ENCODE assay signal across 8 mouse cellular contexts in genomic region chr8:70540507-70541071, GRCm38 (mm10). TPM values are rescaled to one million over a fixed set of nuclear protein-coding genes. Genes with fewer than 3 reads are reported as not detected.
DNase-seq lines count a peak whose midpoint lies in the region; ATAC-seq and TF ChIP-seq lines count a peak whose summit lies in the region.

No protein-coding gene starts in this region.

- peak overlapping the region; percentile 83 for H3K9ac ChIP-seq in heart, adult 2 months (ENCODE audit: low read depth, low read length)
- H3K9ac ChIP-seq in embryonic facial prominence, embryonic 15.5 days = peak overlapping the region; percentile 90
- H3K9ac ChIP-seq in intestine, embryonic 15.5 days = peak overlapping the region; percentile 87

- 18% methylated on average over 7 of the region's 7 CpGs for WGBS in heart, adult 2 months
- 30% methylated on average over 7 of the region's 7 CpGs for WGBS in embryonic facial prominence, embryonic 15.5 days
- WGBS in intestine, embryonic 15.5 days = 35% methylated on average over 7 of the region's 7 CpGs
- 14% methylated on average over 7 of the region's 7 CpGs for WGBS in macrophage (ENCODE audit: missing documents)

- H3K27ac ChIP-seq in heart, adult 2 months = peak overlapping the region; percentile 93
- H3K27ac ChIP-seq in embryonic facial prominence, embryonic 15.5 days (replicated peaks) = peak overlapping the region; percentile 49; the same call in 1 of the 2 replicates
- H3K27ac ChIP-seq in intestine, embryonic 15.5 days = peak overlapping the region; percentile 54
- H3K27ac ChIP-seq in macrophage = peak overlapping the region; percentile 92

- H3K79me2 ChIP-seq in heart, adult 2 months (replicated peaks; ENCODE audit: control insufficient read depth, insufficient read depth, low read length) = peaks cover 3% of the 10 kb centered on the region
- H3K79me2 ChIP-seq in macrophage (ENCODE audit: inconsistent target) = peaks cover 57% of the 10 kb centered on the region

- no peaks in the 10 kb centered on the region for H3K9me3 ChIP-seq in embryonic facial prominence, embryonic 15.5 days (replicated peaks)
- H3K9me3 ChIP-seq in intestine, embryonic 15.5 days = no peaks in the 10 kb centered on the region

- no peak for DNase-seq in heart, adult 2 months
- no peak for DNase-seq in heart, postnatal 25 days (ENCODE audit: low spot score)
- no peak for DNase-seq in c-Kit-positive CD71-positive TER-119-positive erythroid progenitor cells, embryonic 14.5 days (ENCODE audit: low spot score)
- DNase-seq in left cerebral cortex, postnatal 36 days (ENCODE audit: low spot score in 2 of 2) = no peak
- DNase-seq in thymus, postnatal 0 days (ENCODE audit: low spot score) = no peak

- ATAC-seq in embryonic facial prominence, embryonic 15.5 days (ENCODE audit: insufficient number of reproducible peaks, low FRiP score, low TSS enrichment, low read depth) = no peak
- no peak for ATAC-seq in intestine, embryonic 15.5 days

- no peak for TF ChIP-seq EP300 in heart, adult 2 months (IDR thresholded peaks at IDR 0.05; ENCODE audit: insufficient read depth, low read depth, low read length)

- H3K4me2 ChIP-seq in embryonic facial prominence, embryonic 15.5 days (replicated peaks) = peak overlapping the region; percentile 80
- H3K4me2 ChIP-seq in intestine, embryonic 15.5 days (replicated peaks) = peak overlapping the region; percentile 97

- H3K4me1 ChIP-seq in heart, adult 2 months (ENCODE audit: control insufficient read depth, insufficient read depth, low read length) = peaks cover 29% of the 10 kb centered on the region
- peaks cover 28% of the 10 kb centered on the region for H3K4me1 ChIP-seq in embryonic facial prominence, embryonic 15.5 days
- peaks cover 32% of the 10 kb centered on the region for H3K4me1 ChIP-seq in intestine, embryonic 15.5 days (replicated peaks)

- H3K36me3 ChIP-seq in heart, adult 2 months (ENCODE audit: control insufficient read depth, insufficient read depth, low read length) = no peaks in the 10 kb centered on the region; the same call in 1 of the 2 replicates
- peaks cover 19% of the 10 kb centered on the region for H3K36me3 ChIP-seq in embryonic facial prominence, embryonic 15.5 days
- 0 out of 2 replicates have a peak, but pooled peaks cover 3% of the 10 kb centered on the region for H3K36me3 ChIP-seq in intestine, embryonic 15.5 days
- H3K36me3 ChIP-seq in macrophage (ENCODE audit: inconsistent target) = no peaks in the 10 kb centered on the region

- TF ChIP-seq POLR2A in heart, adult 2 months (IDR thresholded peaks at IDR 0.05; ENCODE audit: insufficient read depth, low read depth, low read length) = no peak

- intact Hi-C loops in heart, adult 2 months (cut with DNase I) = loop anchor here (10.0 kb wide), 1 partner anchor 54 kb away; the partner anchor contains the start of gene Isyna1
- intact Hi-C loops in heart, postnatal 25 days (cut with DNase I) = loop anchor here (10.0 kb wide), 1 partner anchor 54 kb away; the partner anchor contains the start of gene Isyna1
- intact Hi-C loops in left cerebral cortex, postnatal 36 days (cut with DNase I) = no loop called here

- peak overlapping the region; percentile 85 for H3K4me3 ChIP-seq in heart, adult 2 months
- peak overlapping the region; percentile 91 for H3K4me3 ChIP-seq in embryonic facial prominence, embryonic 15.5 days (replicated peaks)
- H3K4me3 ChIP-seq in intestine, embryonic 15.5 days (replicated peaks) = peak overlapping the region; percentile 79
- H3K4me3 ChIP-seq in macrophage (ENCODE audit: inconsistent target) = peak overlapping the region; percentile 96

- H3K27me3 ChIP-seq in heart, adult 2 months (ENCODE audit: control insufficient read depth, insufficient read depth, low read length) = no peaks in the 10 kb centered on the region
- H3K27me3 ChIP-seq in embryonic facial prominence, embryonic 15.5 days = no peaks in the 10 kb centered on the region
- H3K27me3 ChIP-seq in intestine, embryonic 15.5 days (replicated peaks) = no peaks in the 10 kb centered on the region

- TF ChIP-seq CTCF in heart, adult 2 months (IDR thresholded peaks at IDR 0.05) = no peak

RNA-seq across cellular contexts. Expression of gene Ell, which starts 1.3 kb away (rescaled TPM):
- total RNA-seq in heart, adult 2 months (2021) = 10 to 100 TPM in 1 of 2 experiments, 1 to 10 TPM in 1; 9.6 to 12.0 TPM
- 12.7 and 13.8 TPM in 2 replicates for polyA plus RNA-seq in heart, adult 2 months (2012; rRNA removed)
- 10 to 100 TPM; 11.7 to 13.3 TPM for total RNA-seq in heart, postnatal 25 days (2021)
- polyA plus RNA-seq in embryonic facial prominence, embryonic 15.5 days (2015; fragmentation: Nextera tagmentation; extraction: Ambion mirVana) = 19.6 and 22.7 TPM in 2 replicates
- polyA plus RNA-seq in intestine, embryonic 15.5 days (2015; fragmentation: Nextera tagmentation; extraction: Ambion mirVana) = 15.9 TPM in 2 replicates
- 10 to 100 TPM in 25 of 26 experiments, 1 to 10 TPM in 1; 10.0 to 82.2 (median 37.5) TPM for total RNA-seq in macrophage (2018; cell fraction: chromatin; rRNA removed)
- 10 to 100 TPM in 24 of 26 experiments, 1 to 10 TPM in 2; 8.3 to 29.0 (median 18.3) TPM for total RNA-seq in macrophage (2018; cell fraction: cytosol; rRNA removed)
- 10 to 100 TPM; 10.8 to 65.2 (median 25.1) TPM for total RNA-seq in macrophage (2018; cell fraction: nucleus; rRNA removed)
- polyA plus RNA-seq in macrophage (2018) = 18.8 to 33.9 TPM (median 21.7 TPM) in 3 replicates
- total RNA-seq in left cerebral cortex, postnatal 36 days (2021) = 10 to 100 TPM; 19.1 to 20.7 TPM
- 13.5 and 14.2 TPM in 2 replicates for polyA plus RNA-seq in thymus, postnatal 0 days (2015; fragmentation: Nextera tagmentation; extraction: Ambion mirVana)

RNA-seq across cellular contexts. Expression of gene Kxd1, which starts 12.8 kb away (rescaled TPM):
- 10 to 100 TPM; 80.4 to 99.4 TPM for total RNA-seq in heart, adult 2 months (2021)
- polyA plus RNA-seq in heart, adult 2 months (2012; rRNA removed) = 111 and 121 TPM in 2 replicates
- 10 to 100 TPM; 73.6 to 76.6 TPM for total RNA-seq in heart, postnatal 25 days (2021)
- polyA plus RNA-seq in embryonic facial prominence, embryonic 15.5 days (2015; fragmentation: Nextera tagmentation; extraction: Ambion mirVana) = 57.7 and 59.1 TPM in 2 replicates
- polyA plus RNA-seq in intestine, embryonic 15.5 days (2015; fragmentation: Nextera tagmentation; extraction: Ambion mirVana) = 60.5 and 65.8 TPM in 2 replicates
- 10 to 100 TPM in 24 of 26 experiments, 1 to 10 TPM in 2; 8.3 to 50.5 (median 27.0) TPM for total RNA-seq in macrophage (2018; cell fraction: chromatin; rRNA removed)
- total RNA-seq in macrophage (2018; cell fraction: cytosol; rRNA removed) = 10 to 100 TPM; 46.2 to 87.2 (median 60.2) TPM
- total RNA-seq in macrophage (2018; cell fraction: nucleus; rRNA removed) = 10 to 100 TPM; 15.4 to 47.1 (median 25.6) TPM
- polyA plus RNA-seq in macrophage (2018) = 50.0 to 80.3 TPM (median 65.4 TPM) in 3 replicates
- 10 to 100 TPM; 45.0 to 49.7 TPM for total RNA-seq in left cerebral cortex, postnatal 36 days (2021)
- 66.8 and 68.6 TPM in 2 replicates for polyA plus RNA-seq in thymus, postnatal 0 days (2015; fragmentation: Nextera tagmentation; extraction: Ambion mirVana)

RNA-seq across cellular contexts. Expression of gene Fkbp8, which starts 13.1 kb away (rescaled TPM):
- total RNA-seq in heart, adult 2 months (2021) = 100 to 1,000 TPM; 116 to 135 TPM
- 179 and 201 TPM in 2 replicates for polyA plus RNA-seq in heart, adult 2 months (2012; rRNA removed)
- 100 to 1,000 TPM; 130 to 135 TPM for total RNA-seq in heart, postnatal 25 days (2021)
- polyA plus RNA-seq in embryonic facial prominence, embryonic 15.5 days (2015; fragmentation: Nextera tagmentation; extraction: Ambion mirVana) = 310 and 324 TPM in 2 replicates
- 277 and 331 TPM in 2 replicates for polyA plus RNA-seq in intestine, embryonic 15.5 days (2015; fragmentation: Nextera tagmentation; extraction: Ambion mirVana)
- total RNA-seq in macrophage (2018; cell fraction: chromatin; rRNA removed) = 100 to 1,000 TPM; 130 to 375 (median 241) TPM
- 100 to 1,000 TPM; 162 to 236 (median 198) TPM for total RNA-seq in macrophage (2018; cell fraction: cytosol; rRNA removed)
- 100 to 1,000 TPM; 137 to 299 (median 210) TPM for total RNA-seq in macrophage (2018; cell fraction: nucleus; rRNA removed)
- polyA plus RNA-seq in macrophage (2018) = 103 to 188 TPM (median 181 TPM) in 3 replicates
- total RNA-seq in left cerebral cortex, postnatal 36 days (2021) = 100 to 1,000 TPM; 403 to 432 TPM
- 309 and 319 TPM in 2 replicates for polyA plus RNA-seq in thymus, postnatal 0 days (2015; fragmentation: Nextera tagmentation; extraction: Ambion mirVana)

RNA-seq across cellular contexts. Expression of gene Uba52, which starts 30.0 kb away (rescaled TPM):
- 1,000 to 10,000 TPM; 1,480 to 1,595 TPM for total RNA-seq in heart, adult 2 months (2021)
- polyA plus RNA-seq in heart, adult 2 months (2012; rRNA removed) = 439 and 626 TPM in 2 replicates
- 1,000 to 10,000 TPM; 1,533 to 1,573 TPM for total RNA-seq in heart, postnatal 25 days (2021)
- polyA plus RNA-seq in embryonic facial prominence, embryonic 15.5 days (2015; fragmentation: Nextera tagmentation; extraction: Ambion mirVana) = 940 and 1,016 TPM in 2 replicates
- polyA plus RNA-seq in intestine, embryonic 15.5 days (2015; fragmentation: Nextera tagmentation; extraction: Ambion mirVana) = 957 and 992 TPM in 2 replicates
- 100 to 1,000 TPM in 1 of 26 experiments, 10 to 100 TPM in 25; 15.6 to 152 (median 42.1) TPM for total RNA-seq in macrophage (2018; cell fraction: chromatin; rRNA removed)
- total RNA-seq in macrophage (2018; cell fraction: cytosol; rRNA removed) = 1,000 to 10,000 TPM in 13 of 26 experiments, 100 to 1,000 TPM in 13; 668 to 1,500 (median 1,029) TPM
- 100 to 1,000 TPM in 21 of 26 experiments, 10 to 100 TPM in 5; 73.7 to 183 (median 129) TPM for total RNA-seq in macrophage (2018; cell fraction: nucleus; rRNA removed)
- 907 to 1,116 TPM (median 1,045 TPM) in 3 replicates for polyA plus RNA-seq in macrophage (2018)
- total RNA-seq in left cerebral cortex, postnatal 36 days (2021) = 100 to 1,000 TPM; 828 to 997 TPM
- 1,327 and 1,441 TPM in 2 replicates for polyA plus RNA-seq in thymus, postnatal 0 days (2015; fragmentation: Nextera tagmentation; extraction: Ambion mirVana)

RNA-seq across cellular contexts. Expression of gene Rex1bd, which starts 34.0 kb away (rescaled TPM):
- 100 to 1,000 TPM; 111 to 118 TPM for total RNA-seq in heart, adult 2 months (2021)
- polyA plus RNA-seq in heart, adult 2 months (2012; rRNA removed) = 129 and 145 TPM in 2 replicates
- total RNA-seq in heart, postnatal 25 days (2021) = 100 to 1,000 TPM; 102 TPM
- polyA plus RNA-seq in embryonic facial prominence, embryonic 15.5 days (2015; fragmentation: Nextera tagmentation; extraction: Ambion mirVana) = 155 and 174 TPM in 2 replicates
- 121 and 132 TPM in 2 replicates for polyA plus RNA-seq in intestine, embryonic 15.5 days (2015; fragmentation: Nextera tagmentation; extraction: Ambion mirVana)
- total RNA-seq in macrophage (2018; cell fraction: chromatin; rRNA removed) = 10 to 100 TPM in 18 of 26 experiments, 1 to 10 TPM in 8; 4.0 to 44.4 (median 19.7) TPM
- total RNA-seq in macrophage (2018; cell fraction: cytosol; rRNA removed) = 100 to 1,000 TPM in 7 of 26 experiments, 10 to 100 TPM in 19; 62.5 to 111 (median 90.4) TPM
- 10 to 100 TPM in 25 of 26 experiments, 1 to 10 TPM in 1; 7.9 to 67.7 (median 32.9) TPM for total RNA-seq in macrophage (2018; cell fraction: nucleus; rRNA removed)
- 37.3 to 87.0 TPM (median 75.4 TPM) in 3 replicates for polyA plus RNA-seq in macrophage (2018)
- 100 to 1,000 TPM; 106 to 108 TPM for total RNA-seq in left cerebral cortex, postnatal 36 days (2021)
- 170 and 181 TPM in 2 replicates for polyA plus RNA-seq in thymus, postnatal 0 days (2015; fragmentation: Nextera tagmentation; extraction: Ambion mirVana)
